Mouse (Mus musculus) heart, postnatal 4 days (tissue): ENCODE data around the gene Ramp3. TPM values are rescaled to one million over a fixed set of nuclear protein-coding genes. Genes with fewer than 3 reads are reported as not detected.

Source experiments
- DNase-seq: peaks from one replicate; pipeline ENCODE4 v3.0.0; 2021
- total RNA-seq, 2 experiments: library from RNA; stranded (reverse); gene quantifications; 2 replicates each; pipeline ENCODE4 v1.2.3; 2021

Gene Ramp3
- total RNA-seq, 2 experiments from 2014 or later = 3.6 to 3.7 TPM

GRCm38 (mm10) chr11:6670826-6671225, 12.5 kb downstream of the Ramp3 start:
- DNase-seq = no peak

- DNase-seq = no peak
These were observed 16.4 kb downstream of the Ramp3 start for GRCm38 (mm10) chr11:6674701-6675100.

- peak; percentile 20 for DNase-seq
These were observed 17.1 kb downstream of the Ramp3 start for GRCm38 (mm10) chr11:6675402-6675801.

DNA sequence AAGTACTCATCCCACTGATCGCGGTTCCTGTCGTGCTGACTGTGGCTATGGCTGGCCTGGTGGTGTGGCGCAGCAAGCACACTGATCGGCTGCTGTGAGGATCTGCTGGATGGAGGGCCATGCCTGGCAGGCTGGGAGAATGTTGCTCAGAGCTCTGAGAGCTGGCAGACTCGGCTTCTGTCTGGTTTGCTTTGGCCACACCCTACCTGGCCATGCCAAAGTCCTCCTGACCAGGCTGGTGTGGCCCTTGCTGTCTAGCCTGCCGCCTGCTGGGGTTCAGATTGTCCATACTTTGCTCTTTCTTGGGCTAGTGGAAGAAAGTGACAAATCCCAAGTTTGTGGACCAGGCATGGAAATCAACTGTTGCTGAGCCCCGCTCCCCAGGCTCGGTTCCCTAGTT, 18.3 kb downstream of the Ramp3 start:
- DNase-seq = no peak

- peak; percentile 48 for DNase-seq
These were observed 19.2 kb downstream of the Ramp3 start for GRCm38 (mm10) chr11:6677530-6677929.

DNA sequence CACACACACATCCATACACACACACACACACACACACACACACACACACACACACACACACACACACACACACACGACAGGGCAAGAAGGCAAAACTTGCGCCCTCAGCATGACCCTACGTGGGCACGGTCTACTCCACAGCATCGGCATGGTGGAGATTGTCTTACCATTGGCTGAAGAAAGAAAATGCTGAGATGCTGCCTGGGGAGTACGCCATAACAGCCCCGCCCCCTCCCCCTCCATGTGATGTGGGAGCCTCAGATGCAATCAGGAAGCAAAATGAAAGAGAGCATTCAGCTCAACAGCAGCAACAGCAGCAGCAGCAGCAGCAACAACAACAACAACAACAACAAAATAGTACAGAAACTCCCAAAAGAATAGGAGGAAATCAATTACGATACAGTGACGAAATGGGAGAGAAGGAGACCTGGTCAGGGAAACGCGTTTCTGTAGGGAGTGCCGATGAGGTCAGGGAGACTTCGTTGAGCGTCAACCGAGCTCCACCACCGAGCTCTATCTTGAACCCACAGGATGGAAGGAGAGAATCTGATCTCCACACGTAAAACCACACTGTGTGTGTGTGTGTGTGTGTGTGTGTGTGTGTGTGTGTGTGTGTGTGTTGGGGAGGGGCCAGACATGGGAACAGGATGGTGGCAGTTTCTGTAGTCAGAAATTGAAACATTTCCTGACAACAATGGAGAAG, 21.5 kb downstream of the Ramp3 start:
- no peak for DNase-seq

DNA sequence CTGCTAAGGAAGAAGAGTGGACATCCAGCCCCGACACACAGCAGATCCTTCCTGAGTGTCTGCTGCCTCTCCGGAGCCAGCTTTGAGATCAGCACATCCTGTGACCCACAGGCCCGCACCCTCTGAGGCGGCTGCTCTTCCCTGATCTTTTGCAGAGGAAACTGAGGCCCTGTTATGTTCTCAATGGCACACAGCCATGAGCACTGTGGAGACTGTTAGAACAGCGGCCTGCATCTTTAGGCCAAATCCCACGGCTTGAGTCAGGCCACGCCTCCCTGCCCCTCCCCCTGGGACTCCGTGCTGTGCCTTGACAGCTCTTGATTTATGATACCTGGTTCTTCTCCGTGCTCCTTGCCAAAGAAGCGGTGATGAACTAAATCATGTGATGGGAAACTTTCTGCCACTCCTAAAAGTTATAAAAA, 22.1 kb downstream of the Ramp3 start:
- DNase-seq = peak; percentile 61

- DNase-seq = no peak
These were observed 26.4 kb downstream of the Ramp3 start for GRCm38 (mm10) chr11:6684741-6685140.

GRCm38 (mm10) chr11:6688888-6689287, 30.6 kb downstream of the Ramp3 start:
- no peak for DNase-seq

- DNase-seq = no peak
These were observed 34.0 kb downstream of the Ramp3 start for GRCm38 (mm10) chr11:6692341-6692740.

GRCm38 (mm10) chr11:6694114-6694513, 35.8 kb downstream of the Ramp3 start:
- no peak for DNase-seq

- peak; percentile 70 for DNase-seq
These were observed 36.9 kb downstream of the Ramp3 start for GRCm38 (mm10) chr11:6695176-6695575.

DNA sequence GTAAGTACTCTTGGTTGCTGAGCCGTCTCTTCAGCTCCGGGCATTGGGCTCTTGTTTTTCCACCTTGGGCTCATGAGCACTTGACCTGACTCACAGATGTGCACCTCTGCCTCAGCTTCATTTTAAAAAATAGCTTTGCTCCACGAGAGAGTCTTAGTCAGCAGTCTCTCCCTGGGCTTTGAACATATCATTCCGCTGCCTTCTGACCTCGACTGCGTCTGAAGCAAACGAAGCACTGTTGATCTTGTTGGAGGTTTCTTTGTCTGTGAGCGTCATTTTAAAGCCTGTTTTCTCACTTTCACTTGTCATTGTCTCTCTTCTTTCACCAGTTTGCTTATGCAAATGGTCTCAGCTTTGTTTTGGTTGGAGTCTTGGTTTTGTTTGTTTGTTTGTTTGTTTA, 38.2 kb downstream of the Ramp3 start:
- DNase-seq = no peak

DNA sequence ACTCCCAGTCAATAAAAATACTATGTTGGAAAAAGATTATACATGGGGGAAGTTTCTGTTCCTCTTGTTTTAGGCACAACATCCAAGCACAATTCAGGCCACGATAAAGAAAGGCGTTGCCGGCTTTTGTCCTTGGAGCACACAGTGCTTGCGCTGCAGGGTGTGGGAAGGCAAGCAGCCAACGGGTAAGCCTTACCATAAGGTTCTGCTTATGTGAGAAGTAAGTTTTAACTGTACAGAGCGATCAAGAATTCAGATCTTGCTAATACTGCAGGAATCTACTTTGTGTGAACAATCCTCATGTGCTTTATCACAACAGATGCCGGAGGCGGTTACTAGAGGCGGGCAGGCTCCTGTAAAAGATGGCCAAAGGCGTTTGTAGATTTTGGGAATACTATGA, 39.4 kb downstream of the Ramp3 start:
- no peak for DNase-seq

DNA sequence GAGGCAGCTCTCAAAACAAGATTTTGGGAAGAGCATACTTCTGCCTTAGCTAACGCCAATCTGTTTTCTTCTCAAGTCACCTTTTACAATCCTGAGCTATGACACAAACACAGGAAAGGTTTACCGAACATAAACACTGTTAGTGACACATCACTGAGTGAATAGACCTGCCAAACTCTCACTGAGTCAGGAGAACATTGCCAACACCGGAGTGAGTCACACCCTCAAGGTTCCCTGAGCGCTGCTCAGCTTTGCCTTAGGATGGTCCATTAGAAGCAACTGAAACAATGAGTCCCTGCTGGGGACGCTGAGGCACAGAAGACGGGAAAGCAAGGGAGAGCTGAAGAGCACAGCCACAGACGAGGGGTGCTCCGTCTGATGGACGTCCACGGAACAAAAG, 40.0 kb downstream of the Ramp3 start:
- DNase-seq = no peak

GRCm38 (mm10) chr11:6702258-6702657, 43.9 kb downstream of the Ramp3 start:
- no peak for DNase-seq

- no peak for DNase-seq
These were observed 46.5 kb downstream of the Ramp3 start for GRCm38 (mm10) chr11:6704851-6705250.

GRCm38 (mm10) chr11:6705516-6705915, 47.2 kb downstream of the Ramp3 start:
- no peak for DNase-seq

GRCm38 (mm10) chr11:6706796-6707195, 48.5 kb downstream of the Ramp3 start:
- no peak for DNase-seq

DNA sequence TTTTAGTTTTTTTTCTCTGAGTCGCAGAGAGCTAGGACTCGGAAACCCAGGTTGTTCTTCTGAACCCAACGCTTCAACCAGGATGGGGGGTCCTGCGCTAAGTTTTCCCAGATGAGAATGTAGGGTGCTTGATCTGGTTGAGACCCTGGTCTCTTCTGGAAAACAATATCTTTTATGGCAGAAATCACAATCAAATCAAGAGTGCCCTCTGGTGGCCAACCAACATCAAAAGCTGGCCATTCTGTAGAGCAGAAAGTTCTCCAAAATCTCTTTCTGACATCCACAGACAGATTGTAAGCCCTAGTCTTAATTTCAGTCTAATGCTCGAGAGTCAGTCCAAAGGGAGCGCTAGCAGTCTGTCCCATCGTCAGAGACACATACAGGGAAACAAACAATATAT, 50.1 kb downstream of the Ramp3 start:
- no peak for DNase-seq

DNA sequence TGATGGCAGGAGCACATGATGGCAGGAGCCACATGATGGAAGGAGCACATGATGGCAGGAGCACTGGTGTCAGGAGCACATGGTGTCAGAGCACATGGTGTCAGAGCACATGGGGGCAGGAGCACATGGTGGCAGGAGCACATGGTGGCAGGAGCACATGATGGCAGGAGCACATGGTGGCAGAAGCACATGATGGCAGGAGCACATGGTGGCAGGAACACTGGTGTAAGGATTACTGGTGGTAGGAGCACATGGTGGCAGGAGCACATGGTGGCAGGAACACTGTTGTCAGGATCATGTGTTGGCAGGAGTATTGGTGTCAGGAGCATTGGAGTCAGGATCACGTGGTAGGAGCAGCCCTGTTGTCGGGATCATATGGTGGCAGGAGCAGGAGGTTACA, 52.1 kb downstream of the Ramp3 start:
- DNase-seq = no peak

GRCm38 (mm10) chr11:6720746-6721145, 62.4 kb downstream of the Ramp3 start:
- DNase-seq = no peak

DNA sequence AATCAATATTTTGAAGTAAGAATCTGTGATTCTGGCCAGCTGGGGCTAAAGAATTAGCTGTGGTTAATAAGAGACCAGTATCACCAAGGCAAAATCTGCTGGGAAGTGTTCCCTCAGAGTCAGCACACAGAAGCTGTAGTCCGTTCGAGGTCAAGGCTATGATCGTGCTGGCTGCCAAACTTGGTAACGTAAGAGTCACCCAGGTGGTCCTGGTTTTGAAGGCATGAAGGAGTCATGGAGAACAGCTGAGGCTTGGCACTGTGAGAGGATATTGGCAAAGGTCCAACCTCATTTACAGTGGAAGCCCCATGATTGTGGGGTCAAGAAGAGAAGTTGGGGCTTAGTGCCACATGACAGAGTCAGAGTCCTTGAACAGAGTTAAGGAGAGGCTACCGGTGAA, 68.6 kb downstream of the Ramp3 start:
- no peak for DNase-seq
